Mouse (Mus musculus) frontal cortex, postnatal 14 days (tissue): ENCODE data around the gene Ccdc22.
A peak's percentile ranks its signal among the peaks of the same experiment; 100 is the strongest.

Experiments
- DNase-seq, 2 experiments: peaks; one replicate each; pipeline ENCODE4 v3.0.0; 2022; ENCODE audit warnings: low spot score in 2 of 2

Ccdc22 gene

GRCm38 (mm10) chrX:7573176-7574086, 31.9 kb downstream of the Ccdc22 start, which contains the start of gene Foxp3:
Gene Foxp3, plus strand, starts transcription at chrX:7573644.
- DNase-seq = peak; percentile 21 to 22

DNA sequence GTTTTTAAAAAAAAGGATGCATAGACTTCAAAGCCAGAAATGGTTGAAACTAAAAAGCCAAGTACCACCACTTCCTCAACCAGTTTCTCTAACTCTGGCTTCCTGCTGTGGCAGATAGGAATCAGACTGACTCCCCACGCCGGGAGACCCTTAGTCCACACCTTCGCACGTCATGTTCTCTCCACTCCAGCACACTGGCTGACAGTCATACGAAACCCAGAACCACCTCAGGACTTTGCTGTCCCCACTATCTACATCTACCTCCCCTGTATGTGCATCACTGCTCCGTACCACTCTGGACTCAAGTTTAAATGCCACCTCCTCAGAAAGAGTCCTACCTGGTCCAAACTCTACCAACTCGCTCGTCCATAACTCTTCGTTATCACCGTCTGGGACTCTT, 32.9 kb downstream of the Ccdc22 start:
- DNase-seq = no peak

DNA sequence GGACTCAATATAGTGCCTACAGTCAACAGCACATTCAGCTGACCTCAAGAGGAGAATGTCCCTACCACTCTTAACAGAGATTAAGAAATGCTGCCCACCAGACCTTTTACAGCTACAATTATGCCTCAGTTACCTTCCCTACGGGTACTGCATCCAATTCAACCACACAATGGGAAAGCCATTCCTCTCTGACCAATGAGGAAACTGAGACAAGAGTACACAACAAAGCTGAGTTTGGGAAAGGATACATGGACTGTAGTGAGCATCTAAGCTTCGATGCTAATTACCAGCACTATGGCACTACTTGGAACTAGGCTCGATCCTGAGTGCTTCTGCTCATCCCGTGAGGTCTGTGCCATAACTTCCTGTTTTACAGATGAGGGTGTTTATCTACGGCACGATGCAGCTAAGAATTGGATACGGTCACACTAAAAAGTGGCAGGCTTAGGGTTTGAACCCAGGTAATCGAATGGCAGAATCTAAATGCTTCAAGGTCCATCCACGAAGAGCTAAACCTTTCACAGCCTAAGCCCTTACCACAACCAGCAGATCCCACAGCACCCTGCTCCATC, 33.7 kb downstream of the Ccdc22 start:
- no peak for DNase-seq

- no peak for DNase-seq
Observed at GRCm38 (mm10) chrX:7570481-7571175, 34.7 kb downstream of the Ccdc22 start.

- no peak for DNase-seq
Observed at GRCm38 (mm10) chrX:7567491-7567890, 37.8 kb downstream of the Ccdc22 start.

DNA sequence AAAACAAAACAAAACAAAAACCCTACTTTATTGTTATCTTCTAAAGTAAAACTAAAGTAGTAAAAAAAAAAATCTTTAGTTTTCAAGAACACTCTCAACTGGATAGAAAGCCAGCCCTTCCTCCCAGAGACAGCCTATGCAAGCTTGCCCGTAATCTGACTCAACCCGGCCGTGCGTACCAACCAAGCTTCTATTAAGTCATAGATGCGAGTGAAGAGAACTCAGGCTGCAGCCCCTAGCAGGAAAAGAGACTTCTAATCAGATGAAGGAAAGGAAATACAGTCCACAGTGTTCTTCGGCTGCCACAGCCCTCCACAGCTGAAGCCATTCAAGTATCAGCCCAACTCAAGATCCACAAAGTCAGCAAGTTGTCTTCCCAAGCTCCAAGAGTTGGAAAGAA, 39.0 kb downstream of the Ccdc22 start:
- no peak for DNase-seq

GRCm38 (mm10) chrX:7563076-7563475, 42.2 kb downstream of the Ccdc22 start:
- no peak for DNase-seq

DNA sequence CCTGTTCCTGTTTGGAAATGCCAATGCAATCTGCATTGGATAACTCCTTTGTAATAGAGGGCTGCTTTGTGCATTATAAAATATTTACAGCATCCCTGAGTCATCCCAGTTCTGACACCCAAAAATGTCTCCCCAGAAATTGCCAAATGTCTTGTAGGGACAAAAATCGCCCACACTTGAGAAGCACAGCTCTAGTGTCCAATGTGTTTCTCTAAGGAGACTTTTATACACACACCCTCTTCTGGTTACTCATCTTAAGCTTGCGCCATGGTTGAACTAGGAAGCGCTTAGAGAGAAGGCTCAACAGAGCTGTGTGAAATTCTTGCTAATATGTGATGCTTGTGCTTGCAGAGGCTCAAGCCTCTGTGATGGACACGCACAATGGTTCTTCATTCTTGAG, 51.8 kb downstream of the Ccdc22 start:
- no peak for DNase-seq
